Mouse (Mus musculus): ENCODE measurements at regions not wholly inside any gene's neighbourhood (a gene's known extent, or its start where the extent isn't known, plus 50 kb on each side); places are given as distances from the start of the nearest gene placed in this dataset.
A peak's percentile ranks its signal among the peaks of the same experiment; 100 is the strongest.

DNA sequence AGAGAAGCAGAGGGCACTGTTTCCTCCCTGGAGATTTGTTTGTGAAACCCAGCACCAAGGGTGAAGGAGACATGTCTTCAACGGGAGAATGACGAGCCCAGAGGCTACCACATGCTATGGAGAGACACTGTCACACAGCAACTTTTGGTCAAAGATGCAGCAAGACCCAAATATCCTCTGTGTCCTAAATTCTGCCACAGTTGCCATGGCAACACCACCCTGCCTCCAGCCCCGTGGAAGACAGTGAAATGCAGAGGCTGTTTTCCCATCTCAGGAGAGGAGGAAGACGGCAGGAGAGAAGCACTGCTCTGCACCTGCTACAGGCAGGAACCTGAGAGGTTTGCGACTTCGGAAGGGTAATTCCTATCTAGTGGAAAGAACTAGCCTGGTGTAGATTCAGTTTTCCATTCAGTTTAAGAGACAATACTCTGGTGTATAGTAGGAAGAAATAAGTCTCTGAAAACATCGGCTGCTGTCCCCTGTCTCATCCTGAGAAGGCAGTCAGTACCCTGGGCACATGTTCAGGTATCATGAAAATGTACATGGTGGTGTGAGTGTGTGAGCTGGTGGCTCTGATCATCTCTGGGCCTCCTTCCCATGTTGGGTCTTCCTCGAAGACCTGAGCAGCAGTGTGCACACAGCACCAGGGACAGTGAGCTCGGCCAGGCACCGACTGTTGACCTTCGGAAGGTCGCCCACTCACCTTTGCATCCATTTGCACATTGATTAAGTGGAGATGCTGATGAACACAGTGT lies 333.6 kb downstream of the Agtpbp1 start:
- WGBS = 48% methylated on average over 12 of the region's 12 CpGs

DNA sequence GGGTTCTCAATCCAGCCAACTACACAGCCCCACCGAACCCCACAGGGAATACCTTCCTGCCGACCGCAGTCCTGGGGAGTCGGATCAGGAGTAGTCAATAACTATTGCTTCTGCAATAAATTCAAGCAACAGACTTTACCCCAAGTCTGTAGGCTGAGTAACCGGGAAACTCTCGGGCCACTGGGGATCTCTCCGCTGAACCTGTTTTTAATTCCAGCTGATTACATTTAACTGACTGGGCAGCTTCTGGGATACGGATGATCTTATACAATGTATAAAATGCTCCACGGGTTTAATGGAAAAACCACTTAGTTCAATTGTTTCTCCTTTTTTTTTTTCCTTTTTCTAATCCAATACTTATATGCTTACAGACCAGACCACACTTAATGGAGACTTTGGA lies 336.6 kb downstream of the Agtpbp1 start:
- Histone ChIP-seq H3K9me3 (ENCODE audit: low read length) (no peaks in the 10 kb centered on the region), H3K4me2 (ENCODE audit: low read depth, low read length) (no peak overlapping the region), H3K4me1 (ENCODE audit: insufficient read depth, low read length) (peaks cover 13% of the 10 kb centered on the region; the same call in 1 of the 2 replicates), H3K27ac (no peak overlapping the region), H3K36me3 (ENCODE audit: insufficient read depth, low read length) (no peaks in the 10 kb centered on the region), H3K4me3 (ENCODE audit: low read length) (no peak overlapping the region), H3K9ac (replicated peaks; ENCODE audit: low read length) (no peak overlapping the region), H3K27me3 (ENCODE audit: insufficient read depth, low read length) (no peaks in the 10 kb centered on the region)
- 75% methylated on average over 9 of the region's 9 CpGs for WGBS
- DNase-seq (ENCODE audit: low spot score) = no peak
- no peak for ATAC-seq
- no peak for TF ChIP-seq CTCF (IDR thresholded peaks at IDR 0.05; ENCODE audit: low read depth)

More for the DNA sequence above, 333.6 kb downstream of the Agtpbp1 start:
- no peaks in the 10 kb centered on the region for H3K9me3 ChIP-seq (ENCODE audit: low read length)
- no peaks in the 10 kb centered on the region for H3K27me3 ChIP-seq (ENCODE audit: insufficient read depth, low read length)
- TF ChIP-seq CTCF (IDR thresholded peaks at IDR 0.05; ENCODE audit: low read depth) = no peak
- ATAC-seq (peak; percentile 85), DNase-seq (ENCODE audit: low spot score) (peak; percentile 79)
- peaks cover 13% of the 10 kb centered on the region; the same call in 1 of the 2 replicates for H3K4me1 ChIP-seq (ENCODE audit: insufficient read depth, low read length)
- H3K9ac ChIP-seq (replicated peaks; ENCODE audit: low read length) = no peak overlapping the region
- H3K36me3 ChIP-seq (ENCODE audit: insufficient read depth, low read length) = no peaks in the 10 kb centered on the region
- H3K4me2 ChIP-seq (ENCODE audit: low read depth, low read length) = 0 out of 2 replicates have a peak overlapping the region, but pooled peaks have one; percentile 21
- H3K27ac ChIP-seq = peak overlapping the region; percentile 77
- H3K4me3 ChIP-seq (ENCODE audit: low read length) = no peak overlapping the region

DNA sequence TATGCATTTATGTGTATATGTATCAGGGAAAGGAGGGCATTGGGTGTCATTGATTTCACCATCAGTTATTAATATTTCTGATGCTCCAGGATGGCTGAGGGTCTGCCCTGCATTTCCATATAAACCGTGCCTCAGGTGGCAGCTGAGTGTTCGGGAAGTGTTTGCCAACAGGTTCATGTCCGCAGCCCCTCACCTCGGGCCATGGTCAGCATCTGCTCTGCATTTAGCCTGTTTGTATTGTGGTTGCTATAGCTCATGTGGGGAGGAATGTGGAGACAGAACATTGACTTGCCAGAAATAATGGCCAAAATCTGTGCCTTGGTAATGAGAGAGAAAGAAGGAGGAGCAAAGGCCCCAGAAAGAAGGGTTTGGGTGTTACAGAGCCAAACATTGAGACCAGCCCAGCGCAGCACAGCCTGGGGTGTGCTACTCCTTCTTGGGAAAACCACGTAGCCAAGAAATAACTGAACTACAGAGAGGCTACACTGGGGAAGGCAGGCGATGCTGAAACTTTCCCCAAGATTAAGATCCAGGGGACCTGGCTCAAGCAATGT lies 338.0 kb downstream of the Agtpbp1 start:
- no peaks in the 10 kb centered on the region for H3K36me3 ChIP-seq (ENCODE audit: insufficient read depth, low read length)
- peaks cover 13% of the 10 kb centered on the region; the same call in 1 of the 2 replicates for H3K4me1 ChIP-seq (ENCODE audit: insufficient read depth, low read length)
- no peaks in the 10 kb centered on the region for H3K27me3 ChIP-seq (ENCODE audit: insufficient read depth, low read length)
- no peak overlapping the region for H3K4me2 ChIP-seq (ENCODE audit: low read depth, low read length)
- H3K4me3 ChIP-seq (ENCODE audit: low read length) = no peak overlapping the region
- ATAC-seq (no peak), DNase-seq (ENCODE audit: low spot score) (no peak)
- H3K9ac ChIP-seq (replicated peaks; ENCODE audit: low read length) = no peak overlapping the region
- WGBS = 64% methylated on average over 7 of the region's 7 CpGs
- H3K9me3 ChIP-seq (ENCODE audit: low read length) = no peaks in the 10 kb centered on the region
- no peak overlapping the region for H3K27ac ChIP-seq
- TF ChIP-seq CTCF (IDR thresholded peaks at IDR 0.05; ENCODE audit: low read depth) = no peak

DNA sequence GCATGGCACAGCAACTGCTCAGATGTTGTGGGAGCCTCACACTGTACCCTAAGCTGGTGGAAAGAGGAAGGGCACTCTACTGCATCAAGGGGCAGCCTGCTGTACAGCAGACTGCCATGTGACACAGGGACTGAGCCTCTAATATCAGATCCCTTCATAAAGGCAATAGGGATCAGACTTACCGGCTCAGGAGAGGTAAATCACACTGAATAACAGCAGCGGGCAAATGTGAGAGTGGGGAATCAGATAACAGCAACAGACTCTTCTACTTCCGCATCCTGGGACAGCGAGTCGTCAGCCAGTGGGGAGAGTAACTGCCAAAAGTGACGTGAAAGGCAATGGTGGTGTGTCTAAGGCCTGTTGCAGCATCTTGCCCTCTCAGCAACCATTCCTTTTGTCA lies 339.0 kb downstream of the Agtpbp1 start:
- Histone ChIP-seq H3K27me3 (ENCODE audit: insufficient read depth, low read length) (no peaks in the 10 kb centered on the region), H3K36me3 (ENCODE audit: insufficient read depth, low read length) (no peaks in the 10 kb centered on the region), H3K27ac (no peak overlapping the region), H3K4me3 (ENCODE audit: low read length) (no peak overlapping the region), H3K4me1 (ENCODE audit: insufficient read depth, low read length) (0 out of 2 replicates have a peak, but pooled peaks cover 4% of the 10 kb centered on the region), H3K4me2 (ENCODE audit: low read depth, low read length) (no peak overlapping the region), H3K9me3 (ENCODE audit: low read length) (no peaks in the 10 kb centered on the region), H3K9ac (replicated peaks; ENCODE audit: low read length) (no peak overlapping the region)
- DNase-seq (ENCODE audit: low spot score) = no peak
- ATAC-seq = no peak
- 73% methylated on average over 6 of the region's 6 CpGs for WGBS
- no peak for TF ChIP-seq CTCF (IDR thresholded peaks at IDR 0.05; ENCODE audit: low read depth)

DNA sequence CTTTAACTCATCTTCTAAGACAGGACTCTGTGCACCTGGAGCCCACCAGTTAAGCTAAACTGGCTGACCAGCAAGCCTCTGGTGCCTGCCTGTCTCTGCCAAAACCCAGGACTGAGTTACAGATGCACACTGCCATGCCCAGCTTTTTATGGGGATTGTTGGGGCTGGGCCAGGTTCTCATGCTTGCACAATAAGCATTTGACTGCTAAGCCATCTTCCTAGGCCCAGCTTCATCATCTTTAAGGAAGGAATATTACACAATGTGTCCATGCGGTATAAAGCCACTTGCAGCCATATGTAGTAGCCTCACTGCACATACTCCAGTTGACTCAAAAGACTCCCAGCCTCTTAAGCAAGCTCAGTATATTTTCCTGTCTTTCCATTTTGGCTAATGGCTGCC lies 340.4 kb downstream of the Agtpbp1 start:
- no peak overlapping the region for H3K4me2 ChIP-seq (ENCODE audit: low read depth, low read length)
- no peaks in the 10 kb centered on the region for H3K9me3 ChIP-seq (ENCODE audit: low read length)
- no peaks in the 10 kb centered on the region for H3K36me3 ChIP-seq (ENCODE audit: insufficient read depth, low read length)
- H3K27me3 ChIP-seq (ENCODE audit: insufficient read depth, low read length) = no peaks in the 10 kb centered on the region
- ATAC-seq = no peak
- no peak overlapping the region for H3K4me3 ChIP-seq (ENCODE audit: low read length)
- no peaks in the 10 kb centered on the region for H3K4me1 ChIP-seq (ENCODE audit: insufficient read depth, low read length)
- 84% methylated on average over 1 of the region's 1 CpGs for whole genome bisulfite sequencing
- H3K27ac ChIP-seq = no peak overlapping the region
- no peak for DNase-seq (ENCODE audit: low spot score)
- H3K9ac ChIP-seq (replicated peaks; ENCODE audit: low read length) = no peak overlapping the region
- no peak for TF ChIP-seq CTCF (IDR thresholded peaks at IDR 0.05; ENCODE audit: low read depth)

DNA sequence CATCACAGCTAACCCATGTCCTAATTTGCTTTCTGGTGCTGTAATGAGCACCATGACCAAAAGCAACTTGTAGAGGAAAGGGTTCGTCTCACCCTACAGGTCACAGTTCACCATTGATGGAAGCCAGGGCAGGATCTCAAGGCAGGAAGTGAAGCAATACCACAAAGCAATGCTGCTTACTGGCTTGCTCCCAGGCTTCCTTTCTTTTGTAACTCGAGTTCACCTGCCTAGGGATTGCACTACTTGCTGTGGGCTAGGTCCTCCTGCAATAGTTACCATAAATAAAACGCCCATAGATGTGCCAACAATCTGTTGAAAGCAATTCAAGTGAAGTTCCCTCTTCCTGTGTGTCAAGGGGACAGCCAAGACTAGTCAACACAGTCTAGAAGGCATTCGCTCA lies 342.4 kb downstream of the Agtpbp1 start:
- DNase-seq (ENCODE audit: low spot score) = no peak
- no peak for ATAC-seq
- whole genome bisulfite sequencing = 71% methylated on average over 4 of the region's 4 CpGs

DNA sequence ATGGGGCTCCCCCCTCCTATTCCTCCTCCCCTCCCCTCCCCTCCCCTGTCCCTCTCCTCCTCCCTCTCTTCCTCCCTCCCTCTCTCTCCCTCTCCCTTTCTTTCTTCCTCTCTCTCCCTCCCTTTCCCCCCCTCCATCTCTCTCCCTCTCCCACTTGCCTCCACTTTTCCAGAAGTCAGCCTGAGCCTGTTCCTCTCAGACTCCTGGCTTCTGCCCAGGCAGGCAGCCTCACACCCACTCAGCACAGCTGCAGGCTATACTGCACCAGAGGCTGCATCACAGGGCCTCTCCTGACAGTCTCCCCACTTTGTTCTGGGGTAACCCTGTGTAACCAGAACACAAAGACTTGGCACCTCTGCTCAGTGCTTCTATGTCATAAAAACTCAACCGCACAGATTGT lies 346.3 kb downstream of the Agtpbp1 start:
- H3K4me2 ChIP-seq (ENCODE audit: low read depth, low read length) = no peak overlapping the region
- H3K4me1 ChIP-seq (ENCODE audit: insufficient read depth, low read length) = no peaks in the 10 kb centered on the region
- WGBS = 70% methylated on average over 1 of the region's 1 CpGs
- no peak overlapping the region for H3K9ac ChIP-seq (replicated peaks; ENCODE audit: low read length)
- ATAC-seq (no peak), DNase-seq (ENCODE audit: low spot score) (no peak)
- H3K36me3 ChIP-seq (ENCODE audit: insufficient read depth, low read length) = no peaks in the 10 kb centered on the region
- H3K27ac ChIP-seq = no peak overlapping the region
- no peak for TF ChIP-seq CTCF (IDR thresholded peaks at IDR 0.05; ENCODE audit: low read depth)
- H3K27me3 ChIP-seq (ENCODE audit: insufficient read depth, low read length) = no peaks in the 10 kb centered on the region
- H3K9me3 ChIP-seq (ENCODE audit: low read length) = no peaks in the 10 kb centered on the region
- H3K4me3 ChIP-seq (ENCODE audit: low read length) = no peak overlapping the region

More for the DNA sequence above, 342.4 kb downstream of the Agtpbp1 start:
- H3K36me3 ChIP-seq (ENCODE audit: insufficient read depth, low read length) = no peaks in the 10 kb centered on the region
- H3K27ac ChIP-seq = no peak overlapping the region
- no peak for TF ChIP-seq CTCF (IDR thresholded peaks at IDR 0.05; ENCODE audit: low read depth)
- no peak overlapping the region for H3K4me3 ChIP-seq (ENCODE audit: low read length)
- no peak overlapping the region for H3K9ac ChIP-seq (replicated peaks; ENCODE audit: low read length)
- H3K27me3 ChIP-seq (ENCODE audit: insufficient read depth, low read length) = no peaks in the 10 kb centered on the region
- no peak overlapping the region for H3K4me2 ChIP-seq (ENCODE audit: low read depth, low read length)
- H3K4me1 ChIP-seq (ENCODE audit: insufficient read depth, low read length) = no peaks in the 10 kb centered on the region
- H3K9me3 ChIP-seq (ENCODE audit: low read length) = no peaks in the 10 kb centered on the region
